Mouse (Mus musculus): ENCODE results near the gene Zfp280b.
"Not testable (repeated sequence)": the region's sequence is repeated elsewhere in the genome, so short reads cannot be mapped to it uniquely, and the experiment has no call there.

Gene Zfp280b

DNA sequence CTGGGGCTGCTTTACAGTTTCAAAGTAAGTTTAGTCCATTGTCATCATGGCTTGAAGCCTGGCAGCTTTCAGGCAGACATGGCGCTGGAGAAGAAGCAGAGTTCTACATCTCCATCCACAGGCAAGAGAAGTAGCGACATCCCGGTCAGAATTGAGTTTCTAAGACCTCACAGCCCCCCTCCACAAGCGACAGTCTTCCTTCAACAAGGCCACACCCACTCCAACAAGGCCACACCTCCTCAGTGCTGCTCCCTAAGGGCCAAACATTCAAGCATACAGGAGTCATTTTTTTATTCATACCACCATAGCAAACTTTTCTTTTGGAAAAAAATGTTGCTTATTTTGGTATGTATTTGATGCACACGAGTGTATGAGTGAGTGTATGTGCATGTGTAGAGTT is 2.0 kb upstream of the Zfp280b start:
- DNase-seq (ENCODE audit: low spot score in 2 of 2), result no peak

DNA sequence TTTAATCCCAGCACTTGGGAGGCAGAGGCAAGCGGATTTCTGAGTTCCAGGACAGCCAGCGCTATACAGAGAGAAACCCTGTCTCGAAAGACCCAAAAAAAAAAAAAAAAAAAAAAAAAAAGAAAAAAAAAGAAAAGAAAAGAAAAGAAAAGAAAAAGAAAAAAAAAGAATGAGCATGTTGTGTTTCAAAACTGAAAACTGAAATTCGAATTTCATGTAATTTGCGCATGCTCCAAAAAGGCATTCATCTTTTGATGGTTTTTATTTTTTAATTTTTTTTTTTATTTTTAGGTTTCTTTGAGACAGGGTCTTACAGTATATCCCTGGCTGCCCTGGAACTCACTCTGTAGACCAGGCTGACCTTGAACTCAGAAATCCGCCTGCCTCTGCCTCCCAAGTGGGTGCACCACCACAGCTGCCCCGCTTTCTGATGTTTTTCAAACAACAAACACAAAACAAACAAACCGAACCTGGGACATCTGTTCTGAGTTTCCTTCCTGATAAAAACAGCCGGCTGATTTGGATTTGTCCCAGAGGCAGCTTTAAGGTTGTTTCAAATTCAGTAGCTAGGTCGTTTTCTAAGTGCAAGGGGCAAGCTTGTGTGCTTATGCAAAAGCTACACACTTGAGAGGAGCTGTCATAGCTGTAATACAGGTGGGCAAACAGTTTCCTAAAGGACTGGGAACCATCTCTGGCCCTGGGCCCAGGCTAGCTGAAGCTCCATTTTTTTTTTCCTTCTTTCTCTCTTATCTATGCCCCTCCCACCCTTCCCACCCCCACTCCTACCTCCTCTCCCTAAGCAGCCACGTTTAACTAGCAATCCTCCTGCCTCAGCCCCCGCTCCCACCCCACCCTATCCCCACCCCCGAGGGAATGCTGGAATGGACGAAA is 694 bp upstream of the Zfp280b start:
- DNase-seq (ENCODE audit: low spot score in 2 of 2), result no peak

DNA sequence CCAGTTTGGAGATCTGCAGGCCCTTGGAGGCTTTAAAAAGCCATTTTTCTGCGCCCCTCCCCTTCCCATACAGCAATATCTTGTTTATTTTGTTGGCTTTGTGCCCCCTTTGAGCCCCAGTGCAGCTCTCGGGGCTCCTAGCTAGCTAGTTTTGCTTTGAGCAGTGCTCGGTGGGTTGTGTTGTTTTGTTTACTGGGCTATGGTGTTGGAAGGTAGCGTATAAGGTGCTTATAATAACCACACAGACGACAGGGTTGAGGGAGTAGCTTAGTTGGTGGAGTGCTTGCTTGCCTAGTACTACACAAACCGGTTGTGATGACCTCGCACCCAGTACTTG is 637 bp downstream of the Zfp280b start:
- no peak for DNase-seq (ENCODE audit: low spot score in 2 of 2)

DNA sequence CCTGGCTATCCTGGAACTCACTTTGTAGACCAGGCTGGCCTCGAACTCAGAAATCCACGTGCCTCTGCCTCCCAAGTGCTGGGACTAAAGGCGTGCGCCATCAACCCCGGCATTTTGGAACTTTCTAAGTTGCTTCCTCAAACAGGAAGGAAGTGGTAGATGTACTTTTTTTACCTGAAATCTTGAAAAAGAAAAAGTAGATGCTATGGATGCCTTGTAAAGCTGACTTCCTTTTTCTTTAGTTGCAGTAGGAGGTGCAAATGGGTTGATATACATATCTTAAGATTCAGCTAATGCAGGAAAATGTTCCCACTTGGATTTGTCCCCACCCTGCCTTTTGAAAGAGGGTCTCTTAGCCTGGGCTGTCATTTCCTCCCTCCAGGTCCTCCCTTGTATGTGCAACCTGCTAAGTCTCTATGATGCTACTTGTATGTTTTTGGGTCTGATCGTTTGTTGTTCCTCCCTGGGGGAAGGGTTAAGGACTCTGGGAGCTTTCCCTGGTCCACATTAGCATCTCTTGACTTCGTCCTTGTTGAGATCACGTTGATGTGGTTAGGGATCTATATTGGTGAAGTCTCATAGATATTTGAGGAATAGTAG is 1.7 kb downstream of the Zfp280b start:
- no peak for DNase-seq (ENCODE audit: low spot score in 2 of 2)

DNA sequence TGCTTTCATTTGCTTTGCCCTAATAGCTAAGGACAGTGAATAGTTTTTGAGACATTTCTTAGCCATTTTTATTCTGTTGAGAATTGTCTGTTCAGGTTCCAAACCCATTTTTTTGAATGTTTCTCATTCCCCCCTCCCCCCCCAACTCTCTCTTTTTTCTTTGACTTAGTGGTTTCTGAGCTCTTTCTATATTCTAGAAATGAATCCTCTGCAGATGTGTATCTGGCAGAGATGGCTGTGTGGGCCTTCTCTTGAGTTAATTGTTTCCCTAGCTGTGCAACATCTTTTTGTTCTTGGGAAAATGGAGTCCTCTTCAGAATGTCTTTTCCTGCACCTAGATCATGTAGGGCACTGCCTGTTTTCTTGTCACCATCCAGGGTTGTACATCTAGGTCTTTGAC is 2.8 kb downstream of the Zfp280b start:
- DNase-seq (ENCODE audit: low spot score in 2 of 2), result no peak

DNA sequence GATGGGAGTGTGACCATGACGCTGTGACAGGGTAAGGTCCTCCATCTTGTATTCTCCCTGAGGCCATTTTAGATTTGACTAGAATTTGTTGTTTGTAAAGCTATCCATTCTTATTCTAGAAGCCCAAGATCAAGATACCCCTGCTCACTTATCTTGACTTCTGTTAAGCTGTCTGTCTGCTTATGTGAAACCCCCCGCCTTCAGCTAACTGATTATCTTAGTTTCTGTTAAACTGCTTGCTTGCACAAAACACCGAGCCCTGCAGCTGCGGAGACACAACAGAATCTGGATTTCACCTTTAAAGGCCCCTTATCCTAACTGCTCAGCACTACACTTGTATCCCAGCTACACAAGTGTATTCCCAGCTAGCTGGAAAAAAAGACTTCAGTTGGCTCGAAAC is 4.5 kb downstream of the Zfp280b start:
- no peak for DNase-seq (ENCODE audit: low spot score in 2 of 2)

DNA sequence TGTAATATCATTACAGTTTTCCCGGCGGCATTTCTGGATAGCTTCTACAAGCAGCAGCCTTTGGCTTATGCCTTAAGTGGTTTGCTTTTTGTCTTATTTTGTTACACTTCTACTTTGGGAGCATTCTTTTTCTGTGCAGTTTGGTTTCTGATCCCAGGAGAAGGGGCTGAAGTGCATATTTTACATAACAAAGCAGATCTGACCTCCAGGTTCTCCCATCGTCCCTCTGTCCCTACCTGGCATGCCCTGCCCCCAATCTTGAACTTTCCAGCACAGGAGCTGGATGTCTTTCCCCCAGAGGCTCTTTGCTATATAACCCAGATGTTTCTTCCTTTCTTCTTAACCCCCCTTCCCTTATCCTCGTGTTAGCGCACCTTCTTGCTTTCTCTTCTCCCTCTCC is 12.9 kb downstream of the Zfp280b start:
- no peak for DNase-seq (ENCODE audit: low spot score in 2 of 2)

DNA sequence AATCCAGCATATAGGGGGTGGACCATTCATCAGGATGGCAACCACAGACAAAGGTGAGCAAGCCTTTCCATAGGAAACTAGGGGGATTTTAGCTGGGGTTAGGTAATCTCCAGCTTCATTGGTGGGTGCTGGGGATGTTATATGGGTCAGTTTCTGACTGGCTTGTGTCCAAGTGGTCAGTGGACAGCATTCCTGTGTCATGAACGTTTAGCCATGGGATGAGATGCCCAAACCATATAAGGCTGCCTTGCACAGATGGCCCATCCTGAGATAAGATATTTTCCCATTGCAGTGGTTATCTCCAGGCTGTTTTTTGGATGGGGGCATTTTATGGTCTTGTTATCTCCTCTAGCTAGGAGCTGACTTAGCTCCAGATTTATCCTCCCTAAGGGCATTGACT is 14.3 kb downstream of the Zfp280b start:
- DNase-seq (ENCODE audit: low spot score in 2 of 2), result no peak

DNA sequence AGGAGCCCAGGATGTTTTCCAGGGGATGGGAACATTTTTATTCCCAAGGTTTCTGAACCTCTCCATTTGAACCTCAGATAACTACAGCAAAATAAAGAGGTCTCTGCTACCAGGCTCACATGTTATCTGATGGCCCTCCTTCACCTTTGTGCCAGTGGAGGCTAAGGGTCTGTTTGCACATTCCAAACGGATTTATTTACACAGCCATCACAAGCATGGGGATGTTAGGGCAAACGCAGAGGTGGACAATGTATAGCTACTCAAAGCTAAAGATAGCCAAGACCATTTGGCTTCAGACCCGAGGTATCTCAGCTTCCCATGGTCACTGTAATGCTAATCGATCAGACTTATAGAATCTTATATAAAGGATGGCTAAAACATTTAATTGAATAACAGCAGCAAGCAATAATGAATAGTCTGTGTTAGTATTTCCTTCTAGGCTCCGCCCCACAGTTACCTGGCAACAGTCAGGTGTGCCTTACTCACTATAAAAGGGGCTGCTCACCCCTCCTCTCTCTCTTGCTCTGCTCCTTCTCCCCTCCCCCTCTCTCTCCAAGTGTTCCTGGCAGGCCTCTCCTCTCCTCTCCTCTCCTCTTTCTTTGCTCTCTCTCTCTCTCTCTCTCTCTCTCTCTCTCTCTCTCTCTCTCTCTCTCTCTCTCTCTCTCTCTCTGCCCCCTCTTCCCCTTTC is 14.9 kb downstream of the Zfp280b start:
- DNase-seq (ENCODE audit: low spot score in 2 of 2), result no peak

DNA sequence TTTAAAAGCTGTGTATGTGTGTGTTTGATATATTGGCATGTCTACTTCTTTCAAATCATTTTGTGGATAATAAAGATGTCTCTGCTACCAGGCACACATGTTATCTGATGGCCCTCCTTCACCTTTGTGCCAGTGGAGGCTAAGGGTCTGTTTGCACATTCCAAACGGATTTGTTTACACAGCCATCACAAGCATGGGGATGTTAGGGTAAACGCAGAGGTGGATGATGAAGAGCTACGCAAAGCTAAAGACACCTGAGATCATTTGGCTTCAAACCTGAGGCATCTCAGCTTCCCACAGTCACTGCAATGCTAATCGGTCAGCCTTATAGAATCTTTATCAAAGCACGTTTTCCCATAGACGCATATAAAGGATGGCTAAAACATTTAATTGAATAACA is 16.5 kb downstream of the Zfp280b start:
- no peak for DNase-seq (ENCODE audit: low spot score in 2 of 2)

DNA sequence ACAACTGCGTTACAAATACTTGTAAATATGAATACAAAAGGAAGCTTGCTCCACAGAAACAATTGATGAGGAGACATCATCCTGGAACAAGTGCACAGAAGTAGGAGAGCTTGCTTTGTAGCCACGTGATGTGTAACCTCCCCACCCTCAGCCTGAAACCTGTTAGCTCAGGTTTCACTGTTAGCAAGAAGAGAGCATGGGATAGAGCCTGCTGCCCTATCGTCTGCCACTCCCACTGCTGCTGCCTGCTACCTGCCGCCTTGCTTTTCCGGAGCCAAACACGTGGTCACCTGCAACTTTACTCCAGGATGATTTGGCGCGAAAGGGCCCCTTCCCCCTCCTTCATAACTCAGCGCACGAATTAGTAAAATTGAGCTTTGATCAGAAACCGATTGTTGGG is 19.4 kb downstream of the Zfp280b start:
- no peak for DNase-seq (ENCODE audit: low spot score in 2 of 2)

DNA sequence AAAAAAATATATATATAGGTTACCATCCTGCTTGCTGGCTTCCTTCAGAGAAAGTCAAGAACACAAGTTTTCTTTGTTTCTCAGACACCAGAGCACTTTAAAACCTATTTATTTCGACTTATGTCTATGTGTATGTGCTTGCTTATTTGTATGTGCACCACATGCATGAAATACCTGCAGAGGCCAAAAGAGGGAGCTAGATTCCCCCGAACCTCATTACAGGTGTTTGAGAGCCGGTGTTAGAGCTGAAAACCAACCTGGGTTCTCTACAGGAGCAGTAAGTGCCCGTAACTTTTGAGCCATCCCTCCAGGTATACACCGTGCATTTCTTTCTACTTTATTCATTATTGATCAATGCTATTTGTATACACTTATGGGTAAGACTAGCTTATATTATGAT is 30.0 kb downstream of the Zfp280b start:
- DNase-seq (ENCODE audit: low spot score in 2 of 2), result no peak

DNA sequence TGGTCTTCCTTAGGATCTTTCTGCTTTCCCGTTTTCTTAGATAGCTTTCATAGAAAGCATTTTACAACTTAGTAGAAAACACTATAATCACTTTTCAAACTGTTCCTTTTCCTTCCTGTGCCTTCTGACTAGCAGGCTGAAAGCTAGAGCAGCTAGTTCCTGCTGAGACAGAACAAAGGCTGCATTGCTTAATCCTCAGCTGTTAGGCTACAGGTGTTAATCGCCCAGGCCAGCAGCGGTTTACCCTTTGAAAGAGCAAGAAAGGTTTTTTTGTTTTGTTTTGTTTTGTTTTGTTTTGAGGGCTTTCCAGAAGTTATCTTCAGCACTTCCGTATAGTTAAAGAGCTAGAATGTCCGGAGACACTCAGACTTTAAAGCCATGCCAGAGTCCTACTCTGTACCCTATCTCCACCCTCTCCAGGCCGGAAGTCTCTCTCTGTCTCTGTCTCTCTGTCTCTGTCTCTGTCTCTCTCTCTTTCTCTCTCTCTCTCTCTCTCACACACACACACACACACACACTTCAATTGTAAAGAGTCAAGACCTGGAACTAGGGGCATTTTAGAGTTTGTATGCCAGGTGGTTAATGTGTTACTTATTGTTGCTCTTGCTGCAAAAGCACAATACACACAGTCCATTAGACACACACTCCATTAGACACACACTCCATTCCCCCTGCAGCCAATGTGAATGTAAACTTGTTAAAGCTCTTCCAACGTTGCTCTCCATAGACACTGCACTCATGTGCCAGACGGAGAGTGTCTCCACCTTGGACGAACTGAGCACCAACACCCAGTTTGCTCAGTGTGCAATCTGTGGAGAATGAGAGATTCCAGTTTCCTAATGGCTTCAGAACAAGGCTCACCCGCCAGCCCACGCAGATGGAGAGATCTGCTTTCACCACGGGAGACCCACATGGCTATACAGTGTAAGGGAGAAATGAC is 35.5 kb downstream of the Zfp280b start:
- no peak for DNase-seq (ENCODE audit: low spot score in 2 of 2)

DNA sequence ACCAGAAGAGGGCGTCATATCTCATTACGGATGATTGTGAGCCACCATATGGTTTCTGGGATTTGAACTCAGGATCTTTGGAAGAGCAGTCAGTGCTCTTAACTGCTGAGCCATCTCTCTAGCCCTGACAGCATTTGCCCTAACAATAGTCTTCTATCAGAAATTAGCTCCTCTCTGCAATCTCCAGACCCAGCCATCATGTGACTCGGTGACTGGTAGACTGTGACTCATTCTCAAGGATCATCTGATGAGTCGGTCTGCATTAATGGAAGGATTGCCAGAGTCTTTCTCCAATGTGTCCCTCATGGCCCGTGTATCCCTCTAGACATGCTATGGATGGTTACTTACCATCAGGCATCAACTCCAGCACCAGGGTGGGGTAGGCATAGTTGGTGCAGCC is 39.6 kb downstream of the Zfp280b start:
- DNase-seq (ENCODE audit: low spot score in 2 of 2), result not testable (repeated sequence)

DNA sequence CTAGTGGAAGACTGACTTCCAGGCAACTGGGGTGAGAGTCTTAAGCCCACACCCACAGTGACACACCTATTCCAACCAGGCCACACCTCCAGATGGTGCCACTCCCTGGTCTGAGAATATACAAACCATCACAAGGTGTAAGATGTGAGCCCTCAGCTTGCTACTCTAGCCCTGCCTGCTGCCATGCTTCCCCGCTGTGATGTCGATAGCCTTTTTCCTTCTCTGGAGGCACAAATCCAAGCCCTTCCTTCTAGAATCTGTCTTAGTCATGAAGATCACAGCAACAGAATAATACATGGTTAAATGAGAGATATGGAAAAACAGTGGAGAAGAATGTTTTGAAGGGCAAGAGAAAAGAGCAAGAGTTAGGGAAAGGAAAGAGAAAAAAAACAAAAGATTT is 44.6 kb downstream of the Zfp280b start:
- not testable (repeated sequence) for DNase-seq (ENCODE audit: low spot score in 2 of 2)
